Mouse (Mus musculus): ENCODE results near the gene Nadsyn1. TPM values are rescaled to one million over a fixed set of nuclear protein-coding genes. Genes with fewer than 3 reads are reported as not detected.

Nadsyn1 gene
- total RNA-seq, 2 experiments from 2014 or later = 3.6 to 3.9 TPM

DNA sequence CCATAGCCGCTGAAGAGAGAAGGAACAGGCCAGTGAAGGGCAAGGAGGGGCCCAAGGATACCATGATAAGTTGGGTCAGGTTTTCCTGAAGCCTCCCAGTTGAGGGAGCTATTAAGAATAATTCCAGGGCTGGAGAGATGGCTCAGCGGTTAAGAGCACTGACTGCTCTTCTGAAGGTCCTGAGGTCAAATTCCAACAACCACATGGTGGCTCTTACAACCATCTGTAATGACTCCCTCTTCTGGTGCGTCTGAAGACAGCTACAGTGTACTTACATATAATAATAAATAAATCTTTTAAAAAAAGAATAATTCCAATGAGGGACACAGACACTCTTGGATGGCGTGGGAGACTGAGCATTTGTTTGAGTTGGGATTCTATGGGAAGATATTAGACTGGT is 3.4 kb downstream of the Nadsyn1 start:
- DNase-seq = no peak
- intact Hi-C loops (cut with DNase I) = loop anchor here (5.0 kb wide), 1 partner anchor 88 kb away; no protein-coding TSS in a partner anchor

DNA sequence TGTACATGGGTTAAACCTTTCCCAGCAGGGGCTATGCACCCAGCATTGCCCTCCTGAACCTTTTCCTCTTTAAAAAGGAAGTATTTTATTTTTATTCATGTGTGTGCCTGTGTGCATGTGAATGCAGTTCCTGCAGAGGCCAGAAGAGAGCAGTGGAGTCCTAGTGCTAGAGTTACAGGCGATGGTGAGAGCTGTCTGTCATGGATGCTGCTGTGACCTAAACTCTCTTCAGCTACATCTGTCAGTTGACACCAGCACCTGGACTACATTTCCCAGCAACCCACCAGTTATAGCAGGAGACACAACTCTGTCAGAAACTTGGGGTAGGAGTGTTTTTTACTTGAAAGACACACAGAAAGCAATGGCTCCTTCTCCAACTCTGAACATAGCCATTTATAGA is 13.7 kb downstream of the Nadsyn1 start:
- intact Hi-C loops (cut with DNase I) = no loop called here
- no peak for DNase-seq

GRCm38 (mm10) chr7:143805199-143805624 is 17.4 kb downstream of the Nadsyn1 start:
- no peak for DNase-seq
- intact Hi-C loops (cut with DNase I) = no loop called here

GRCm38 (mm10) chr7:143801195-143802065 is 21.2 kb downstream of the Nadsyn1 start:
- intact Hi-C loops (cut with DNase I) = no loop called here
- no peak for DNase-seq

GRCm38 (mm10) chr7:143800770-143801169 is 21.9 kb downstream of the Nadsyn1 start:
- DNase-seq = no peak
- intact Hi-C loops (cut with DNase I) = no loop called here

GRCm38 (mm10) chr7:143798783-143799182 is 23.9 kb downstream of the Nadsyn1 start:
- DNase-seq = no peak
- intact Hi-C loops (cut with DNase I) = no loop called here

DNA sequence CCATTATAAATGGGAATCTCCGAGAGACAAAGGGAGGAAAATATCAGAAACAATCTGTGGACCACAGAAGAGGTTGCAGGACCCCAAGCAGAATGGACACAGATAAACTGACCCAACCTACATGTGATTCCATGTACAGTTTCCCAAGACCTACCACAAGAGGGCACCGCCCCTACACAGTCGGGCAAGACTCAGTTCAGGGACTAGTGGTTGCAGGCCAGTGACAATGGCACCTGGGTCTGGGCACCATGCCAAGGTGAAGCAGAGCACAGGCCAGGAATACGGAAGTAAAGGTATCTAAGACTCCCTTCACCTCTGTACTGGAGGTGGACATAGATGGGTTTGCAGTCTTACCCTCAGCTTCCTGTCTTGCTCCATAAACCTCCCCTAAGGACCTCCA is 29.5 kb downstream of the Nadsyn1 start:
- no peak for DNase-seq
- intact Hi-C loops (cut with DNase I) = no loop called here

DNA sequence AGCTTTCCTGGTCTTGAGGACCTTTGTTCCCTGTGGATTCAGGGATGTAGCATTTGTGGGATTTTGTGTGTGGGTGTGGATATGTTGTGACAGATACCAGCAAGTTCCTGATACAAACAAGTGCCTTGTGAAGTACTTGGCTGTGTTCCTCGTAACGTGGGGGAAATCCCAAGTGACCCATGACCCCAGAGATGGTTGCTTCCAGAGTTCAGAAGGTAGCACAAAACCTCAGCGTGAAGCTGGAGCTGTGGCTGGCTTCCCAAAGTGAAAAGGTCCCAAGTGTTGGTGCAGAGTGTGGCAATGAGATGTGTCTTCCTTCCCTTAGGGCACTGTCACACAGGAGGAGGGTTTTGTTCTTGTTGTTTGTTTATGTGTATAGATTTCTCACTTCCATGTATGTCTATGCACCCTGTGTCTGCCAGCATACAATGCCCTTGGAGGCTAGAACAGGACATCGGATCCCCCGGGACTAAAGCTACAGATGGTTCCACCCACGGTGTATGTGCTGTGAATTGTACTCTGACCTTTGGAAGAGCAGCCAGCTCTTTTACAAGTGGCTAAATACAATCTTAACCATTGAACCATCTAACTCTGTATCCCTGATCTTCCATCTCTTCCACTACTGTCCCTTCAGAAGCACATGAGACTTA is 30.2 kb downstream of the Nadsyn1 start:
- intact Hi-C loops (cut with DNase I) = no loop called here
- no peak for DNase-seq

GRCm38 (mm10) chr7:143783996-143784829 is 38.4 kb downstream of the Nadsyn1 start, which contains the start of gene Mrgpre:
Gene Mrgpre, minus strand, starts transcription at chr7:143784500.
- intact Hi-C loops (cut with DNase I) = no loop called here
- peak; percentile 71 to 80 for DNase-seq

- DNase-seq = no peak
- intact Hi-C loops (cut with DNase I) = no loop called here
These were observed 39.2 kb downstream of the Nadsyn1 start for GRCm38 (mm10) chr7:143783378-143783995.

GRCm38 (mm10) chr7:143777375-143777774 is 45.3 kb downstream of the Nadsyn1 start:
- intact Hi-C loops (cut with DNase I) = no loop called here
- DNase-seq = no peak

- no peak for DNase-seq
- intact Hi-C loops (cut with DNase I) = no loop called here
These were observed 46.5 kb downstream of the Nadsyn1 start for GRCm38 (mm10) chr7:143776137-143776536.

GRCm38 (mm10) chr7:143769461-143769860 is 53.2 kb downstream of the Nadsyn1 start:
- intact Hi-C loops (cut with DNase I) = no loop called here

GRCm38 (mm10) chr7:143768267-143768666 is 54.4 kb downstream of the Nadsyn1 start:
- intact Hi-C loops (cut with DNase I) = no loop called here
- DNase-seq = no peak

More at GRCm38 (mm10) chr7:143769461-143769860, 53.2 kb downstream of the Nadsyn1 start:
- no peak for DNase-seq

DNA sequence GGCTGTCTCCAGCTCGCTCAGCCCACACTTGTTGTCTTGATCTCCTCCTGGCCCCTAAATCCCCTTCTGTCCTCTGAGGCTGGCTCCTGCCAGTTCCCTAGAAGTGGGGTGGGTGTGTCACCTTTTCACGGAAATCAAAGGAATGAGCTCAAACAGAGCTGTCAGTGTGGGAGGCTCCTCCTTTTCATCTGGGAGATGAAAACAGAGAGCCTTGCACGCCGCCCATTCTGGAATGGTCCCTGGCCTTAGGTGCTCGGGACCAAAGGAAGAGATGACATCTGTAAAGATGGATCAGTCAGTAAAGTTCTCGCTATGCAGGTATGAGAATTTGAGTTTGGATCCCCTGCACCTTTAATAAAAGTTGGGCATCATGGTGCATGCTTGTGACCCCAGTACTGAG is 55.8 kb downstream of the Nadsyn1 start, which contains the start of gene Mrgprg:
TSS of gene Mrgprg (minus strand) at position 101 of the 400 bp plus-strand sequence.
- DNase-seq = no peak
- intact Hi-C loops (cut with DNase I) = no loop called here

DNA sequence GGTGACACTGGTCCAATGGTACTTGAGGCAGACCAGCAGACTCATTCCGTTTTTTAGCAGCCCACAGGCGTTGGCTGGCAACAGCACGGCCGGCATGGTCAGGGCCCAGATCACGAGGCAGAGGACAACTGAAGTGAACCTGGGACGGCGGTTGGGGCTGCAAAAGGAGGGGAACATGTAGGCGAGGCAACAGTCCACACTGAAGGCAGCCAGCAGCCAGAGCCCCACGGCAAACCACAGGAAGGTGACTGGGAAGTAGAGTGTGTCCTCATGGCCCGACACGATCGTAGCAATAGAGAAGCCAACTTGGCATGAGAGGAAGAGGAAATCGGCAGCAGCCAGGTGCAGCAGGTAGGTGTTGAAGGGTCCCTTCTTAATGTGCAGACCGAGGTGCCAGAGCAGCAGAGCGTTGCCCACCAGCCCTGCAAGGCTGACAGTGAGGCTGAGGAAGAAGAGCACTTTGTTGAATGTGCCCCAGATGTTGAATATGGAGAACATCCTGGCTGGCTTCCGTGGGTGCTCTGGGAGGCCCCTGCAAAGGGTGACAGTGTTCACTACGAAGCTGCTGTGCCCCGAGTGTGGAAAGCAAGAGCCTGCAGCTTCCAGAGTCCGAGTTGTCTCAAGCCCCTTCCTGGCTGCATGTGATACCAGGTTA is 57.6 kb downstream of the Nadsyn1 start:
- DNase-seq = no peak
- intact Hi-C loops (cut with DNase I) = loop anchor here (5.0 kb wide), 1 partner anchor 183 kb away; no protein-coding TSS in a partner anchor

GRCm38 (mm10) chr7:143763794-143764193 is 58.9 kb downstream of the Nadsyn1 start:
- DNase-seq = no peak
- intact Hi-C loops (cut with DNase I) = loop anchor here (5.0 kb wide), 1 partner anchor 181 kb away; no protein-coding TSS in a partner anchor

GRCm38 (mm10) chr7:143758956-143759355 is 63.7 kb downstream of the Nadsyn1 start:
- intact Hi-C loops (cut with DNase I) = no loop called here
- DNase-seq = no peak

DNA sequence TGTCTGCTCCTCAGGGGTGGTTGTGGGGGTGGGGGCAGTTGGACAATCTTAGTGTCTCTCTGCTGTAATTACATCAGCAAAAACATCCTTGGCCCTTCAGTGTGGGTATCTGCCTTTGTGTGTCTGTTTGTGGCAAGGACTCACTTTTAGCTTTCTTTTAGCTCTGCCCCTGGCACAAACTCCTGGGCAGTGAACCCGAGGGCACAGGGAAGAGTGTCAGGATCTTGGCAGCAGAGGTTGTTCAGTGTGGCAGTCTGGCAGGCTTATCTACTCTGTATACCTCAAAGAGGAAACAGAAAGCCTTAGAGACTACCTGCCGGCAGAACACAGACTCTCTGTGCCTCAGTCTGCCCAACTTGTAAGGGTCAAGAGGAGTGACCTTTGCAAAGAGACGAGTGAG is 65.0 kb downstream of the Nadsyn1 start:
- no peak for DNase-seq
- intact Hi-C loops (cut with DNase I) = no loop called here

DNA sequence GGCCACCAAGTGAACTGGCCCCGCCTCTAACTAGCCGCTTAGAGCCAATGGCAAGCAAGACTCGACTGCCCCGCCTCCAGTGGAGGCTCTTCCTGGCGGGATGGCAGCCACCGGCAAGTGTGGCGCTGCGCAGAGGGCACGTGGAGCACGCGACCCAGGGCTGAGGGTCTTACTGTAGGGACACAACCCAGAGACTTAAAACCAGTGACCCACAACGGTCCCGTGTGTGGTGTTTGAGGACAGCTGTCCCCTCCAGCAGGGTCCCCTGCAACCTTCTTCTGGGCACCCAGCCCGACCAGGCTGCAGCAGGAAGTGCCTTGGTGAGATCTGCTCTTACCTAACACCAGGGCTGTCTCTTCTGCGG is 65.6 kb downstream of the Nadsyn1 start:
- intact Hi-C loops (cut with DNase I) = no loop called here
- peak; percentile 58 to 72 for DNase-seq
